7 mouse cellular contexts compared by ENCODE assay signal in the genomic region with DNA sequence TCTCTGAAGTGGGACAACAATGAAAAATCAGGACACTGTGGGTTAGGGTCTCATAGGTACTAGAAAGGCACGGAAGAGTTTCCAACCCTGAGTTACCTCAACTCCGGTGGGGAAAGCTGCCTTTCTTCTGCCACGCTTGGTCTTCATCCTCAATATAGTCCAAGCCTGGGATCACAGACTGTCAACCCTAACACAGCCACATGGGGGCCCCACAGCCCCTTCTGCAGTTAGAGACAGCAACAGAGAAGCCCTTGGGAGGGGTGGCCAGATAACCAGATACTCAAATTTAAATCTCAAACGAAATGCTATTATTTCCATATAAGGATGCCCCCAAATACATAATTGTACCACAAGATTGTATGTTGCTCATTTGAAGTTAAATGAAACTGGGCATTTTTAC. TPM values are rescaled to one million over a fixed set of nuclear protein-coding genes. Genes with fewer than 3 reads are reported as not detected.
A peak's percentile ranks its signal among the peaks of the same experiment; 100 is the strongest.
DNase-seq lines count a peak whose midpoint lies in the region; ATAC-seq and TF ChIP-seq lines count a peak whose summit lies in the region.

No protein-coding gene starts in this region.

- H3K4me2 ChIP-seq in liver, embryonic 15.5 days: no peak overlapping the region
- H3K4me2 ChIP-seq in stomach, embryonic 14.5 days (replicated peaks; ENCODE audit: low read depth, low read length): peak overlapping the region; percentile 51

- no peaks in the 10 kb centered on the region for H3K36me3 ChIP-seq in kidney, adult 2 months (ENCODE audit: control insufficient read depth, insufficient read depth, low read length)
- H3K36me3 ChIP-seq in liver, embryonic 15.5 days (replicated peaks): no peaks in the 10 kb centered on the region
- H3K36me3 ChIP-seq in stomach, embryonic 14.5 days (ENCODE audit: control insufficient read depth, insufficient read depth, low read length): no peaks in the 10 kb centered on the region

- TF ChIP-seq POLR2A in kidney, adult 2 months (IDR thresholded peaks at IDR 0.05; ENCODE audit: low read depth, low read length): no peak

- no peaks in the 10 kb centered on the region for H3K27me3 ChIP-seq in kidney, adult 2 months (replicated peaks; ENCODE audit: control insufficient read depth, insufficient read depth, low read length)
- no peaks in the 10 kb centered on the region for H3K27me3 ChIP-seq in liver, embryonic 15.5 days
- H3K27me3 ChIP-seq in stomach, embryonic 14.5 days (ENCODE audit: control insufficient read depth, insufficient read depth, low read length): no peaks in the 10 kb centered on the region

- 41% methylated on average over 4 of the region's 4 CpGs for WGBS in kidney, adult 2 months
- WGBS in liver, embryonic 15.5 days (ENCODE audit: insufficient replicate concordance): 29% methylated on average over 4 of the region's 4 CpGs
- WGBS in stomach, embryonic 14.5 days: 57% methylated on average over 4 of the region's 4 CpGs

- TF ChIP-seq CTCF in kidney, adult 2 months (conservative IDR thresholded peaks at IDR 0.05; ENCODE audit: insufficient read depth, insufficient read length, low read depth, low read length): peak; percentile 63

- peaks cover 6% of the 10 kb centered on the region; the same call in 1 of the 2 replicates for H3K4me1 ChIP-seq in kidney, adult 2 months (ENCODE audit: control insufficient read depth, insufficient read depth, low read length)
- H3K4me1 ChIP-seq in liver, embryonic 15.5 days (replicated peaks): peaks cover 32% of the 10 kb centered on the region
- H3K4me1 ChIP-seq in stomach, embryonic 14.5 days (ENCODE audit: control insufficient read depth, insufficient read depth, low read length): peaks cover 2% of the 10 kb centered on the region; the same call in 1 of the 2 replicates

- no peak overlapping the region for H3K4me3 ChIP-seq in kidney, adult 2 months (ENCODE audit: insufficient read depth, low read depth, low read length)
- H3K4me3 ChIP-seq in liver, embryonic 15.5 days (replicated peaks): no peak overlapping the region
- no peak overlapping the region for H3K4me3 ChIP-seq in stomach, embryonic 14.5 days (ENCODE audit: low read depth, low read length)

- ATAC-seq in liver, embryonic 15.5 days (ENCODE audit: insufficient read depth): peak; percentile 38; the same call in 1 of the 2 replicates
- no peak for ATAC-seq in stomach, embryonic 14.5 days (ENCODE audit: insufficient number of reproducible peaks, insufficient read depth, low FRiP score, low read depth)

- no peak overlapping the region for H3K9ac ChIP-seq in liver, embryonic 15.5 days
- H3K9ac ChIP-seq in stomach, embryonic 14.5 days (replicated peaks; ENCODE audit: low read depth, low read length): no peak overlapping the region

- no peaks in the 10 kb centered on the region for H3K9me3 ChIP-seq in liver, embryonic 15.5 days (replicated peaks)
- H3K9me3 ChIP-seq in stomach, embryonic 14.5 days (ENCODE audit: control insufficient read depth, low read depth, low read length): no peaks in the 10 kb centered on the region

- DNase-seq in right cerebral cortex, adult 2 months (ENCODE audit: low spot score in 2 of 2): peak; percentile 38 to 39
- no peak for DNase-seq in right cerebral cortex, postnatal 25 days
- DNase-seq in adipocyte (ENCODE audit: low spot score): peak; percentile 45
- peak; percentile 54 for DNase-seq in gastrocnemius, postnatal 10 days
- peak; percentile 73 for DNase-seq in kidney, adult 2 months

- H3K27ac ChIP-seq in kidney, adult 2 months (ENCODE audit: insufficient read depth, low read depth, low read length): peak overlapping the region; percentile 41
- no peak overlapping the region for H3K27ac ChIP-seq in liver, embryonic 15.5 days (replicated peaks)
- H3K27ac ChIP-seq in stomach, embryonic 14.5 days (ENCODE audit: low read length): peak overlapping the region; percentile 94

RNA-seq across cellular contexts. Expression of a gene that starts 0.5 kb away (rescaled TPM):
- total RNA-seq in gastrocnemius, postnatal 10 days (2021): 1 to 10 TPM; 4.7 to 7.0 TPM
- polyA plus RNA-seq in kidney, adult 2 months (2012; rRNA removed): 9.7 and 12.6 TPM in 2 replicates
- polyA plus RNA-seq in liver, embryonic 15.5 days (2015; fragmentation: Nextera tagmentation; extraction: Ambion mirVana): 4.0 and 4.3 TPM in 2 replicates
- 30.0 and 36.3 TPM in 2 replicates for polyA plus RNA-seq in stomach, embryonic 14.5 days (2014; fragmentation: Nextera tagmentation; extraction: Ambion mirVana)

RNA-seq across cellular contexts. Expression of a gene that starts 46.0 kb away (rescaled TPM):
- total RNA-seq in gastrocnemius, postnatal 10 days (2021): 10 to 100 TPM; 17.3 to 20.2 TPM
- 11.5 and 12.7 TPM in 2 replicates for polyA plus RNA-seq in kidney, adult 2 months (2012; rRNA removed)
- 21.8 and 22.3 TPM in 2 replicates for polyA plus RNA-seq in liver, embryonic 15.5 days (2015; fragmentation: Nextera tagmentation; extraction: Ambion mirVana)
- polyA plus RNA-seq in stomach, embryonic 14.5 days (2014; fragmentation: Nextera tagmentation; extraction: Ambion mirVana): 60.2 and 63.3 TPM in 2 replicates
